Mouse (Mus musculus) thymus, postnatal 25 days (tissue): ENCODE results near the gene Plb1.

Experiments
- DNase-seq: peaks from one replicate; pipeline ENCODE4 v3.0.0; 2022

Gene Plb1

DNA sequence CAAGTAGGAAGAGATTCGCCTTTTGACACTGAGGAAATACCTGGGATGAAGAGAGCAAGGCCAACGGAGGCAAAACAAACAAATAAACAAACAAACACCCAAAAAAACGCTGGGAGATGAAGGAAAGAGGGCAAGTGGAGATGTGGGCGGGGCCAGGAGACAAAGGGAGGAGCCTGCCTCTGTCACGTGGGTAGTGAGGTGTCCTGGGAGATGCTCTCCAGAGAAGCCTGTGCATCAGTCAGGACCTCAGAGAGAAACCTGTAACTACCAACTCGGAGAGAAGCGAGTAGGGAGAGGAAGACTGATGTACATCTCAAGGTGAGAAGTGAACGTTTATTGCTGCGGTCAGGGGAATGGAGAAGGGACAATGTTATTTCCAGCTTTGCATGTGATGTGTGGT, at the start of gene Plb1:
TSS of gene Plb1 (plus strand) at position 235 of the 400 bp plus-strand sequence.
- no peak for DNase-seq

DNA sequence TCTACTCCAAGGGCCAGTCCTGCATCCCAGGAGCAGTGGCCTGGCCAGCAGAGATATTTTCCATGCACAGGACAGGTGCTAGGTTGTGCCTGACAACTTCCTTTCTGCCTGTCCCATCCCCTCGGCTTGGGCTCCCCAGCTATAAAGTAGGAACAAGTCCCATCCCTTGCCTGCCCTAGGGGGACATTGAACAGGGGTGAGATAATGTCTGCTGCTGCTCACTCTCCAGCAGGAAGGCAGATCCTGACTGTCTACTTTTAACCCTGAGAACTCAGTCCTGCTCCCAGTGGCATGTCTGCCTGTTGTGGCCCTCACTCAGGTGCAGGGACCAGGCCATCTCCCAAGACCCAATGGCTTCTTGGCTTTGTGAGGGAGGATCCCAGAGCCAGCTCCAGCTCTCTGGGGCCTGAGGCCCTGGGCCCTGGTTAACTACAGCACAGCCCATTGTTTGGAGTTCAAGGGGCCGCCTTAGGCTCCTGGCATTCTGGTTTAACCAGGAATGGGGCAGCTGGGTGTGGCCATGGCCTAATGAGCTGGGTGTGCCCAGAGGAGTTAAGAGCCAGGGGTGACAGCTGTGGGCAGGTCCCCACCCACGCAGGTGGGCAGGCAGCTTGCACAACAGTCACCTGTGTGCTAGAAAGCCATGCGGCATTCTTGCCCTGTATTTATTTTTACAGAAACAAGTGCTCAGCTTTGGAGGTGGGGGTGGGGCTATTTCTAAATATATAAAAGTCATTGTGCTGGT, 49.5 kb upstream of the Plb1 start:
- no peak for DNase-seq

DNA sequence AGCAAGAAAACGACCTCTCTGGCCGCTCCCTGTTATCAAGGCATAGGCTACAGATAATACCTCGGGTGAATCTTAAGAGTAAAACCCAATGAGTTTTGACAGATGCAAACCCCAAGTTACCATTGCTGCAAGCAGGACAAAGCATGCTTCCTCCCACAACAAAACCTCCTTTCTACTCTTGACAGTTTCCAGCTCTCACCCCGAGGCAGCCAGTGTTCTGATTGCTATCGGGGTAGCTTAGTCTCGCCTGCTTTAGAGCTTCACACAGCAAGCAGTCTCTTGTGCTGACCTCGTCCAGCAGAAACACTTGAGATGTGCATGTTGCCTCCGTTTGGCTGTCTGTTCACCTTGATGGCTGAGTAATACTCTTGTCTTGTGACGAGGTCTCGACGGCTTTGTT, 44.8 kb upstream of the Plb1 start:
- DNase-seq, result no peak

DNA sequence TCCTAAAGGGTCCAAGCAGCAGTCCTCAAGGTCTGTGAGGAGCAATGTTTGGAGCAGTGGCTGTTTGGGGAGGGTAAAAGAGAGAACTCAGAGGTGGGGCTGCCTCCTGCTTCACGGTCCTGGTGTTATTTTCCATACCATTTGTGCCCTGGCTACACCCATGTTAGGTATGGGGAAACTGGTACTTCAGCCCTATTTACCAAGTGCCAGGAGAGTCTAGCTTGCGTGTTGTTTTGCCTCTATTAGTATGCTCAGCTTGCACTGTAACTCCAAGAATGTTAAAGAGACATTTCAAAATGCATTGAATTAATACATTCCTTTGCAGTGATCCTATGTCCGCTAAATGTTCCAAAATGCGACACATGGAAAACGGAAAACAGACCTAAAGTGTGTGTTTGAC, 41.2 kb upstream of the Plb1 start:
- no peak for DNase-seq

DNA sequence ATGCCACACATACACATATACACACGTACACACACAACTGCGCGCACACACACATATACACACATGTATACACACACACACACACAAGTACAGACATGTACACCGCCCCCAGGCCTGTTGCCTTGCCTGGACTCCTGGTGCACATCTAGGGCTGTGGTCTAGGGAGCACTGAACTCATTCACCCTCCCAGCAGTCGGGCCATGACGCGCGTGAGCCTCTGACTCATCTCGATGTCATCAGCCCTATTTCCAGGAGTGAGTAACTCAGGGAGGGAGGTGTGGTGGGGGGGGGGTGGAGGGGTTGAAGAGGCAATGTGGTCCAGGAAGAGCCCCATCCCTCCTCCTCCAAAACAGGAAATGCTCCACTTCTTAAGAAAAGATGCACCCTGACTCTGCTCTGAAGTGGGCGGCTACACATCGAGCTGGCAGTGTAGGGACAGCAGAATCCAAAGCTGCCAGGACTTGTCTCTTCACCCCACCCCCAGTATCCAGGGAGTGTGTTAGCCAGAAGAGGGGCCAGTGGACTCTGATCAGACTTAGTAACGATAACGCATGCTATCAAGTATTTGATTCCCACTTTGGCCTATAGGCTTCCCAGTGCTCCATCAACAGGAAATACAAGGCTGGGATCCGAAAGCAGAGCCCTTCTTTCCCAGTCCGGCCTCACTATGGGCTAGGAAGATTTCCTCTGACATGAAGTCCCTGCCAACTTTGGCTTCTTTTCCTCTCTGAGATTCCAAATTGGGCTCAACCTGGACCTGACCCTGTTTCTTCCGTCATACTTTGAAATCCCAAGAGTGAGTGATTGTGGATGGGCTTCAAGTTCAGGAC, 40.3 kb upstream of the Plb1 start:
- DNase-seq, result no peak

DNA sequence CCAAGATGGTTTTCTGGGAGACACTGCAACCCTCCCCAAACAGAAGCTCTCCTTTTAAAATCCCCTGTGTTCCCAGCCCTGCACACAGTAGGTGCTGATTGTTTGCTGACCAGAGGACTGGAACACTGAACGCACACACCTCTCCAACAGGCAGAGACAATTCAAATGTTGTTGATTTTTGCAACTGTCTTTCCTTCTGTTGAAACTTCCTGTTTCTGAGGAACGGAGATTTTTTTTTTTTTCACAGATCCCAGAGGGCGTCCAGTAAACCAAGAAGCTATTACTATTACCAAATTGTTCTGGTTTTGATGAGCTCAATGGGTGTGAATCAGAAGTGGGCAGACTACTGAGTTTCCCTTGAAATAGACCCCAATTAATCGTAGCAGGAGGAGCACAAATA, 38.3 kb upstream of the Plb1 start:
- DNase-seq, result no peak

DNA sequence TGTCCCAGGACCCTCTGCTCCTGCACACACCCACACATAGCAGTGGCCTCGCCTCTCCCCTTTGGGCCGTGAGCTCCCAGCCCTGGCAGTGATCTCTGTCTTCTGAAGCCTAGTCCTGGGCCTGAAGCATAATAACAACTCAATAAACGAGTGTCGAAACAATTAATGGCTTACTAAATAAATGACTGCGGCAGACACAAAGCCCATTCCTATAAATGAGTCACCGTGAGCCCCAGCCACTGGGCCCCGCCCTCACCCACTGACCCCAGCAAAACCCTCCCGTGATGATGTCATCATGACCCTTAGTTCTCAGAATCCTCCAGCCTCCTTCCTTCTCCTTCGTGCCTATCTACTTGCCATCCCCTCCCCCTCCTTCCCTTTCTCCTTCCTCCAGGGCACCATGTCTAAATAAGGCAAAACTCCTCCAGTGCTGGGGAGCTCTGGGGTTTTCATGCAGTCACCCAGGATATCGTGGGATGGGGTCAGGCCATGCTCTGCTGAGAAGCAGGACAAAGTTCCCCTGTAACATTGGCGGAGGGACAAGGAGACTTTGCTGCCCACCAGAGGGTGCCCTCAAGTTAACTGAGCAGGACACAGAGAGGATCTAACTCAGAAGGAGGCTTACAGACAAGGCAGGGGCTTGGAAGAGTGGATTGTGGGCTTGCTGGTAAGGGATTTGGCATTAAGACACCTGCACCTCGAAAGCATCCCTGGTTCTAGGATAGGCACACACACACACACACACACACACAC, 36.5 kb upstream of the Plb1 start:
- no peak for DNase-seq

DNA sequence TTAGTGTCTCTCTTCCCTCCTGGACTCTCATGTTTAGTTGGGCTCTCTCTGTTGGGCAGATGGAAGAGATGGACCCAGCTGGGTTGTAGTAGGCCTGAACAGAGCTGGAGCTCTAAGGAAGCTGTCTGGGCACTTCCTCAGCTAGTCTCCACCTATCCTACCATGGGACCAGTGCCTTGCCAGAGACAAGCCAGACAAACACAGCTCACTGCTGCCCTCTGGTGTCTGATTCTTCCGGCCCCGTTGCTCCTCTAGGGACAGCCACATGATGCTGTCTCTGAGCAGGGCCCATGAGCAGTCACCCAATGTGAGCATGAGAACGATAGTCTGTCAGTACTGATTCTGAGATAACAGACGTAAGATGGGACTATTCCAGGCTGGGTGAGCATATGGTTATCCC, 34.8 kb upstream of the Plb1 start:
- peak; percentile 89 for DNase-seq

DNA sequence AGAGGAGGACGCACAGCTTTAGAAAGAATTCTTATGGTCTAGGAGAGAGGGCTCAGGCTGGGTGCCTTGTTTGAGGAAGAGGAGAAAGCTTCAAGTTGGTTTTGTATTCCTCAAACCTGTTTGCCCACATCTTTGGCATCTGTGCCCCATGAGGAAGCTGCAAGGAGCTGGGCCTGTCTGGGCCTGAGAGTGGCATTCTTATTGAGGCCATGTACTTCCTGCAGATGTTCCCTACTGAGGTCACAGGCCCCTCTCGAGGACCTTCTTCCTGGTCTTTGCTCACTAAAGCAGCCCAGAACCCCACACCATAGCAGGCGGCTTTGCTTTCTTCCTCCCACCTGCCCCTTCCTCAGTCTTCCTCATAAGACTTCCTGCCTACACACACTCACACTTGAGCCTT, 33.4 kb upstream of the Plb1 start:
- peak; percentile 28 for DNase-seq

DNA sequence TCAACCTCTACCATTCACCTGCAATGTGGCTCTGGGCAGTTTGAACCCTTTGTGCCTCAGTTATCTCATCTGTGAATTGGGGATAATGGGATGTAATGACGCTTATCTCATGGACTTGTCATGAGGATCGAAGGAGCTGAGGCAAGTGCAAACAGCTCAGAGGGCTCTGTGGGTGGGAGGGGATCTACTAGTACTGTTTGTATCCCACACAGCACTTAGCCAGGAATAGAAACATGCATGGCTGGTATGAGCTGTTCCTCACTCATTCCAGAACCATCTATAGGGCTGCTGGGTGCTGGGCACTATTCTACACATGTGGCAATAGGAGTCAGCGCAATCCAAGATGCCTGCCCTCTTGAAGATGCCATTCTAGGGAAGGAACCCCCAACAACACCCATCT, 32.9 kb upstream of the Plb1 start:
- no peak for DNase-seq

DNA sequence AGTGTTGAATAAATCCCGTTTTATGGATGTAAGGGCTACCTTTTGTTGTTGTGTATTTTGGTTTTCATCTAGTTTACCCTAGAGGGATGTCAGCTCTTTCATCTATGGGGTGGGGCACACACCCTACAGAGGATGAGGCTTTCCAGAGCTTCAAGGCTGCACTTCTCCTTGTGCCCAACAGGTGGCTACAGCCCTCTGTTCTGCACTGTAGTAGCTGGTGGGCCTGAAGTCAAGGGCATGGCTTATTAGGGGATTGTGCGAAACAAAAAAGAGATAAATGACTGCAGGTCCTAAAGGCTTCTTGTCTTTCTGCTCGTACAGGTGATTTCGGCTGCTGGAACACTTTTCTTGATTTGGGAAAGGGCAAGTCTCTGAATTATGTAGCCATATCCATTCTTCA, 27.9 kb upstream of the Plb1 start:
- peak; percentile 11 for DNase-seq

DNA sequence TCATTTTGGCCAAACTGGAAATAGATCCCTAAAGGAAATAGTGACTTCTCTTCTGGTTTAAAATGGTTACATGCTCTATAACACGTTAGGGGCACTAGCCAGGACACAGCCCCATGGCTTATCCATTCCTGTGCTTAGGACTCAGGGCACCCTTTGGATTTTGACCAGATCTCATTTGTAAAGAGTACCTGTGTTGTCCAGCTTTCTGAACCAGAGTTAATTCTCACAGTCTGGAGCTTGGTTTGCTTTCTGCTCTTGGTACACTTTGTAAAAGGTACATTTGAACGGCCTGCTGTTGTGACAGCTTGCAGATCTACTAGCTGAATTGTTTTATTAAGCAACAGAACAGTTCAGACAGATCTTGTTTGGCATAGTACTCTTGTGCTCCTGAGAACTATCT, 25.8 kb upstream of the Plb1 start:
- DNase-seq, result no peak

DNA sequence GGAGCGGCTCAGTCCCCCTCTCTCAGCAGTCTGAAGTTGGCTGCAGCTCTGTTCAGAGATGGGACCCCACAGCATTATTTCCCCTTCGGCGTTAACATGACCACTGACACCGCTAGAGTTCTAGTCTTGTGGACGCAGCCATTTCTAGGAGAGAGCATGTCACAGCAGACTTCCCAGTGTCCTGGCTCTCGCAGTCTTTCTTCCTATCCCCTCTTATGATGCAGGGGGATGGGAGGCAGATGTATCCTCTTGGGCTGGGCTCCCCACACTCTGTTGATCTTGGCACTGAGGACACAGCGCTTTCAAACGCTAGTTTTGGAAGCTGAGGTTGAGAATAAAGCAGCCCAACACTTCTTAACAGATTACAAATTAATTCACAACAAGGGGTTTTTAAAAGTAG, 24.0 kb upstream of the Plb1 start:
- no peak for DNase-seq

DNA sequence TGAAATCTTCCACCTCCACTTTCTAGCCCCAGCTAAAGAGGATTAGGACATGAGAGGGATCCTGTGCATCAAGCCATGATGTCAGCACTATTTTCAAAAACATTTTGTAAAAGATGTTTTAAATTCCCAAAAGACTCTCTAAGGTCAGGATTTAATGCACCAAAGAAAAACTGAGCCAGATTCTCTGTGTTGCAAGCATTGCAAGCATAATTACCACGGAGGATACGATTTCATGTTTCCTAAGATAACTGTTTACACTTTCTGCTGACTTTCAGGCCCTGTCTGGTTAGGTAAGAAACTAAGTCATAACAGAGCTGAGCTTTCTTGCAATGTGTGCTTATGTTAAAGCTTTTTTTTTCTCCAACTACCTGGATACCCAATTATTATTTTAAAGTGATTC, 21.5 kb upstream of the Plb1 start:
- no peak for DNase-seq

DNA sequence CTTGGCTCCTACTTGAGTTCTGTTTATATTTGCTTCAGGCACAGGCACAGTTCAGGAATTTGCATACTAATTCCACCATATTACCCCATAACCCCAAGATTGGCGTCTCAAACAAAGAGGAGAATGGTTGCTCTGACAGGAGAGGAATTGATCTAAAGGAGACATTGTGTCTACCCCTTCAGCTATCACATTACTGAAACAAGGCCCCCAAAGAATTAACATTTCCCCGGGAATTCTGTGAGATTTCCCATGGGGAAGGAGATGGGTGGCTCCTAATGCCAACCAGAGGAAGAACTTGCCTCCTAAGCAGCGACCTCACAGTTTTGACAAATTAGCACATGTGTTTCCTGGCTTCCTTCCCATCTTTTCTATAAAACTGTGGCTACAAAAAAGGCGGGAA, 18.8 kb upstream of the Plb1 start:
- no peak for DNase-seq

DNA sequence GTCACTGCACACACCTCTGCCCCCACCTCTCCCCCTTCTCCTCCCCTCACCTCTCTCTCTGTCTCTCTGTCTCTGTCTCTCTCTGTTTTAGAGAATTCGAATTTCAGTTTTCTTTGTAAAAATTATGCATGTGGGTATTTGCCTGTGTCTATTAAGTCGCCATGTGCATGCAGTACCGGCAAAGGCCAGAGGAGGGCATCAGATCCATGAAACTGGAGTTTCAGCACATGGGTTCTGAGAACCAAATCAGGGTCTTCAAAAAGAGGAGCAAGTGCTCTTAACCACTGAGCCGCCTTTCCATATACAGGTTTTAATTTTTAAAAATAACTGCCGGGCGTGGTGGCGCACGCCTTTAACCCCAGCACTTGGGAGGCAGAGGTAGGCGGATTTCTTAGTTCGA, 17.0 kb upstream of the Plb1 start:
- DNase-seq, result peak; percentile 62

DNA sequence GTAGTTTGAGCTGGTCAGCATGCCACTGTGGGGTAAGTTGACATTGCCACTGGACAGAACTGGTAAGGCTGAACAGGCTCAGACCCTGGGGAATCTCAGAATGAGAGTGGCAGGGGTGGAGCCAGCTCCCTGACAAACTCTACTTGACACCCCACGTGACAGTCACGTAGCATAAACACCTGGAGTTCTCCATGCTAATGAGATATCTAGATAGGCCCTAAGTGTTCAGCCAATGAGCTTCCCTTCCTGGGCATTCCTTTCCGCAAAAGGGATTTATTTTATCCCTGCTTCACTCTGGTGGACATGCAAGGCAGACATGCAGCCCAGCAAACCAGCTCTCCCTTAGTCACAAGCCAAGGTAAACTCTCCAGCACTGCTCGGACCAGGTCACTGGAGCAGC, 16.0 kb upstream of the Plb1 start:
- no peak for DNase-seq

DNA sequence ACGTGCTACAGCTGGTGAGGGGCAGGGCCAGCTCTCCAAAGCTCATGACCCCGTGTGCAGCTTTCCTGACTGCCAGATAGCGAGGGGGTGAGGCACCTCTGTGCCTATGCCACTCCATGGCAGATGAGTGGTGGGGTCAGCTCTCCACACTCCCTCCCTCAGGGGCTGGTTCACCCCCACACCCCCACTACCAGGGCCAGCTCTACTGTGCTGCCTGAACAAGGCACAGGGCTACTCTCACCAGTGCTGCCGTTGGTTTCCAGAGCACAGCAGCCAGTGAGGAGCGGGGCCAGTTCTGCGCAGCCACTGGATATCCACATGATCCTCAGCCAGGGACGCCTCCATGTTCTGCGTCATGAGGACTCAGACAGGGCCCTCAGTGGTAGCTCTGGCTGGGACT, 15.0 kb upstream of the Plb1 start:
- DNase-seq, result no peak

DNA sequence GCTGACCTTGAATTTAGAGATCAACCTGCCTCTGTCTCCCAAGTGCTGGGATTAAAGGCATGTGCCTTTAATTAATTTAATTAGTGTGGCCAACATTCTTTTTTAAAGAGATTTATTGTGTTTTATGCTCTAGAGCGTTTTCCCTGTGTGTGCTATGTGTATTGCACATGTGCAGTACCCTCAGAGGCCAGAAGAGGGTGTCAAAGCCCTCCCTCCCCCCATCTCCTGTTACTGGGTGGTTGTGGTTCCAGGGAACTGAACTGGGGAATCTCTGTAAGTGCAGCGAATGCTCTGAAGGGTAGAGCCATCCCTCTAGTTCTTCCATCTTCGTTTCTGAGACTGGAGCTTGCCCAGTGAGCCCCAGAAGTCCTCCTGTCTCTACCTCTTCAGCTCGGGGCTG, 2.1 kb upstream of the Plb1 start:
- peak; percentile 27 for DNase-seq

DNA sequence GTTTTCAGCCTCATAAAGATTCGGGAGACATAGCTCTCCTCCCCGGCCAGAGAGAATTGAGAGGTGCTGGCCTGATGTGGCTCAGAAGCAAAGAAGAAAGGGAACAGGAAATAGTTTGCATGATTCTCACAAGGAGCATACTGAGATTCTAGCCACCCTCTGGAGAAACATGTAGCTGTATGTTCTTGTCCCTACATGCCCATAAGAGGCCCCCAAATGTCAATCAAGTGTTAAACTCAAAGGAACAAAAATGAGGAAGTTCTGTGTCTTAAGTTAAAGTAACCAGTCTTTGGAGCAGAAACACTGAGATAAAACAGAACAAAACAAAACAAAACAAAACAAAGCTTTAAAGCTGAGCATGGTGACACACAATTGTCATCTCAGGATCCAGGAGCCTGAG, 6.8 kb downstream of the Plb1 start:
- DNase-seq, result no peak

DNA sequence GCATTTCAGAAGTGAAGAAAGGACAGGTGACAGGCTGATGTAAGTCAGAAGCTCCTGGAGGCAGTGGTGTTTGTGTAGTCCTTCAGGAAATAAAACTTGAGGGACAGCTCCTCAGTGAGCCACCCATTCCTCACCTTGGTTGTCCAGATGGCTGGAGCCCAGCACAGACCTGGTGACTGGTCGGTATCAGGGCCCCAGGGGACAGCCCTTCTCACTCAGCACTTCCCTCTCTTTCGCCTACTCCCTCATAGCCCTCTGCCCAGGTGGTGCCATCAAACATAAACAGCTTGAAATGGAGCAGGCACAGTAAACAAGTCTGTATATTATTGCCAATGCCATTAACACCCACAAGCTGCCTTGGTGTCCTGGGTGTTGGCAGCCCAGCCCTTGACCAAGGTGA, 8.2 kb downstream of the Plb1 start:
- no peak for DNase-seq

DNA sequence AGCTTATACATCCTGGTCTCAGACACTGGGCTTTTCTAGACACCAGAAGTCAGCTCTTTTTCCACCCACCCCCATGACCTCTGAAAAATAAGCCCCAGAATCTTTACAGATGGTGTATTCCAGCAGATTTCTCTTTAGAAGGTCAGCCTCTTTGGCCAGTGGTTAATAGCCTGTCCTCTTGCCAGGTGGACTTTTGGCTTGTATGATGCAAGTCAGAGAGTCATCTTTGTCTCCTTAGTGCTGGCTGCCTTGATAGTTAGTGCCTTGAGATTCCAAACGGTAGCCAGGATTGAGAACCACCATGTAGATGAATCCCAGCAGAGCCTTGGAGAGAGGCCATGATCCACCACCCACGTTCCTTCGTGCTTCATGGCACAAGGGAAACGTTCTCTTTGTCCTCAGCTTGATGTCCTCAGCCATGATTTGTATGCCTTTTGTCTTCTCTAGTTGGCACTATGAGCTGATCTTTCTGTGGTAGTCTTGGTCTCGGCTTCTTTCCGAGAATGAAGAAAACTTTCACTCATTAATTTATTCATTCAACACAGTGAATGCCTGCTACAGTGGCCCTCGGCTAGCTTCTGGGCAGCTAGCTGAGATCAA, 10.9 kb downstream of the Plb1 start:
- no peak for DNase-seq

DNA sequence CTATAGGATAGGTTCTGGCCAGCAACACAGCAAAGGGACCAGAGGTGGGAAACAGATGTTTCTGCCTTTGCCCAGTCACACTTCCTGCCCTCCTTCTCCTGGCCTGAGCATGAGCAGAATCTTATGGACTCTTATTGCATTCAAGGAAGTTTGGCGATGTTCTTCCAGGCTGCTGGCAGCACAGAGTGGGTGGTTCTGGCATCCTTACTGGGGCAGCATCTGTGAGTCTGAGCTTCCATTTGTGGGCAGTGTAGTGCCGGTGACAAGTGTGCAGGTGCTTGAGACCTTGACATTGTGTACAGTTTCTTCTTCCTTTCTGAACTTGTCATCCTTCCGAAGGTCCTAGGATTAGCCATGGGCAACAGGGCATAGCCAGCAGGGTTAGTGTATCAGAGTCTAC, 12.9 kb downstream of the Plb1 start:
- DNase-seq, result no peak

DNA sequence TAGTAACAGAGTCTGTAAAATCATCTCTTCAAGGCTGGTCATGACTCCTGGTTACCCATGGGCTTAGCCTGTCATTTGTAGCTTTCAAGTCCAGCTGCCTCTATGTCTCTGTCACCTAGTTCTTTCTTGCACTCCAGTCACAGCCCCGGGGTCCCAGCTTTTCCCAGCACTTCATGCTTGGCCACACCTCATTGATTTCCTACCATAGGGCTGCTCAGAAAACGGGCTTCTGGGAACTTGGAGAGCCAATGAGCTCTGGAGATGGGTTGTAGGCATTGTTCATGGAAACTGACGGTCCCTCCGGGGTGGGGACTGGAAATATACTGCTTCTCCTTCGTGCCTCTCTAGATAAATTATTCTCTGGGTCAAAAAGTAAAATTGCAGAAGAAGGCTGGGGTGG, 28.2 kb downstream of the Plb1 start:
- DNase-seq, result no peak
